Comparison of ENCODE assay signal across 19 mouse cellular contexts in genomic region chr15:90184743-90185142, GRCm38 (mm10).
"Had no signal": no experiment of that assay in that cellular context is flagged by ENCODE, and none has a peak within 500 bp of the region (broad histone marks: within the 10 kb centered on the region; RNA-seq: fewer than 3 reads in every experiment).

No protein-coding gene starts in this region.

- ATAC-seq: lung, postnatal 0 days; midbrain, embryonic 16.5 days had no signal

- H3K4me3 ChIP-seq: lung, embryonic 15.5 days; midbrain, embryonic 10.5 days; midbrain, embryonic 12.5 days; myocyte; neural tube, embryonic 13.5 days; neural tube, embryonic 15.5 days had no signal

- H3K36me3 ChIP-seq: lung, embryonic 15.5 days; midbrain, embryonic 10.5 days; midbrain, embryonic 12.5 days; neural tube, embryonic 13.5 days; neural tube, embryonic 15.5 days had no signal

- DNase-seq: lung, adult 2 months; lung, postnatal 4 days; midbrain, embryonic 14.5 days; retina, postnatal 1 day; right cerebral cortex, postnatal 25 days; right cerebral cortex, postnatal 4 days; spleen, adult 18-20 months; thymus, adult 2 months; thymus, postnatal 25 days; thymus, postnatal 4 days had no signal

- H3K4me1 ChIP-seq: lung, embryonic 15.5 days; midbrain, embryonic 10.5 days; midbrain, embryonic 12.5 days; neural tube, embryonic 13.5 days; neural tube, embryonic 15.5 days had no signal

- H3K9me3 ChIP-seq: lung, embryonic 15.5 days; midbrain, embryonic 10.5 days; midbrain, embryonic 12.5 days; neural tube, embryonic 13.5 days; neural tube, embryonic 15.5 days had no signal

- H3K27me3 ChIP-seq: lung, embryonic 15.5 days; midbrain, embryonic 12.5 days; neural tube, embryonic 13.5 days; neural tube, embryonic 15.5 days had no signal

- H3K9ac ChIP-seq: liver, embryonic 14.5 days; lung, embryonic 15.5 days; midbrain, embryonic 12.5 days; neural tube, embryonic 13.5 days; neural tube, embryonic 15.5 days had no signal

- H3K4me2 ChIP-seq: lung, embryonic 15.5 days; midbrain, embryonic 12.5 days; neural tube, embryonic 13.5 days; neural tube, embryonic 15.5 days had no signal

- H3K27ac ChIP-seq: liver, embryonic 14.5 days; lung, embryonic 15.5 days; midbrain, embryonic 10.5 days; midbrain, embryonic 12.5 days; neural tube, embryonic 13.5 days; neural tube, embryonic 15.5 days had no signal
